Mouse (Mus musculus) yolk sac, embryonic 10.5 days (tissue): ENCODE measurements around the gene Ugt2b37.
"Not testable (repeated sequence)": the region's sequence is repeated elsewhere in the genome, so short reads cannot be mapped to it uniquely, and the experiment has no call there.

Experiments used
- DNase-seq: peaks from one replicate; pipeline ENCODE4 v3.0.0-alpha.2; 2017; ENCODE audit warnings: low spot score

Gene Ugt2b37

DNA sequence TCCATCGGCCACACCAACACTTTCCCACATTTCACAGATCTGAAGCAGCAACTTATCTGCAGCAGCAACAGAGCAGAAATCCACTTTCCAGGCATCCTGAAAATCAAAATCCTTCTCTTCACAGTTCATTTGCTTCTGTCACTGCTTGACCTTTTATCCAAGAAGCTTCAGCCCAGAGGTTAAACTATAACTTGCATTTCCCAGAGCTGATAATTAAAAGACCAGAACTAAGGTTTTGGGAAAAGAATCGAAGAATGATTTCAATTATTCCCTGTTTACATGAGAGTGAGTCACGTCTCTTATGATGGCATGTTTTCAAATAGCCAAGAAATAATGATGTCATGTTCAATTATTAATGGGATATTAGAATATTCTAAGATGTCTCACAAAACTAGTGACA, at the start of gene Ugt2b37:
Gene Ugt2b37 (minus strand): TSS at position 129 of the 400 bp plus-strand sequence.
- DNase-seq, result not testable (repeated sequence)

DNA sequence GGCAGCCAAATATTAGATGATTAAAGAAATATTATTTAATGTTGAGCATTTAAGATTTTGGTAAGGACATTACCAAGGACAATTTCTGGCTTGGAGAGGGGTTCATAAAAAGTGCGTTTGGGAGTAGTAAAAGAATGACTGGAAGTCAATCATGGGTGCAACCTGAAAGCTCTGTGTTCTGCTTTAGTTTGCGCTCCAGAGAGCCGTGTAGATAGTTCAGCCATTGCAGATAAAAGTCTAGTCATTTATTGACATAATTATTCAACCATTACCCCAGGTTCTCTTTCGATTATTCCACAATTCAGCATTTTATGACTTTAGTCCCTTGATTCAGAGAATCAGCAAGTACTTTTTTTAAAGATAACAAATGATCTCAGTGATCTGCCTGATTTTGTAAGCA, 31.6 kb upstream of the Ugt2b37 start:
- DNase-seq, result not testable (repeated sequence)

DNA sequence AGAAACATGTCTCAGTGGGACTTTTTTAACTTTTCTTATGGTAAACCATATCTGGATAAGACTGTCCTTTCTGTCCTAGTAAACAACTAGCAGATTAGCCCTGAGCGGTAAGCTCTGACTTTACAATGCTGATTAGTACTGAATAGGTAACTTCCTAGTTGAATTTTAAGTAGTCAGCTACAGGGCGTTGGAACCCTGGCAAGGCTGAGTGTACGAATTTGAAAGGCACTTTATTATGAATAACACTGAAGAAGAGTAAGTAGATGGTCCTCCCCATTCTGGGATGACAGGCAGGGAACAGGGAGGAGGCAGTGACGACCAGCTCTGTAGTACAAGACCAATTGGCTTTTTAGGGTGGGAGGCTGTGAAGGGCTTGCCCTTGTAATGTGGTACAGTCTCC, 21.4 kb upstream of the Ugt2b37 start:
- DNase-seq, result not testable (repeated sequence)

- DNase-seq, result no peak
Measured at GRCm38 (mm10) chr5:87275581-87275980, 21.0 kb upstream of the Ugt2b37 start.

DNA sequence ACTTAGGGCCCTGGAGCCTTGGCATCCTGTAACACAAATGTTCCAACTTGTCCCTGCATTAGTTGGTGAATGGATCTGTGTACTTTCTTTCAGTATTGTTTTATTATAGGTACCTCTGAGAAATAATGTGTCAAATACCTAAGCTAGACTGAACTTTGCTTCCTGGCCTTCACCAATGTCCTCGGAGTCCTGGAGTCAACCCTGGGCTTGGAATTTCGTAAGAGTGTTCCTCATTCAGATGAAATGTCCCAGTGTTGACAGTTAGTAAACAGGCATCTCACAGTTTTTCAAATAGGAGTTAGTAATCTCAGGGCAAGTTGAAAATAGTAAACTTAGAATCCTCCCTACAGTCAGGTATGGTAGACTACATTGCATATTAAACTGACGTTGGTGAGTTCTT, 1.2 kb upstream of the Ugt2b37 start:
- DNase-seq, result no peak

DNA sequence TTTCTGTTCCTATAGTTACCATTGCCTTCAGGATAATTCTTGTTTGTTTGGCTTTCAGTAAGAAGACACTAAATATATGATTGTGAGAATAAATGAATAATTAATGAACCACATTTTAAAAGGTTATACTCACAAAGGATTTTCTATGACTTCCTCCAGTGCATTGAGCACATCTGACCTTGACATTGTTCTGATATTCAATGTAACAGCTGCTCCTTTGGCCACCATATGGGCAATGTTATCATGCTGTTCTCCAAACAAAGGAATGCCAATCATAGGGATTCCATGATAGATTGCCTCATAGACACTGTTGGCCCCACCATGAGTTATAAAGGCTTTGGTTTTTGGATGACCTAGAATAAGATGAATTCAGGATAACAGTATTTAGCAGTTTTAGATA, 12.5 kb downstream of the Ugt2b37 start:
- not testable (repeated sequence) for DNase-seq

DNA sequence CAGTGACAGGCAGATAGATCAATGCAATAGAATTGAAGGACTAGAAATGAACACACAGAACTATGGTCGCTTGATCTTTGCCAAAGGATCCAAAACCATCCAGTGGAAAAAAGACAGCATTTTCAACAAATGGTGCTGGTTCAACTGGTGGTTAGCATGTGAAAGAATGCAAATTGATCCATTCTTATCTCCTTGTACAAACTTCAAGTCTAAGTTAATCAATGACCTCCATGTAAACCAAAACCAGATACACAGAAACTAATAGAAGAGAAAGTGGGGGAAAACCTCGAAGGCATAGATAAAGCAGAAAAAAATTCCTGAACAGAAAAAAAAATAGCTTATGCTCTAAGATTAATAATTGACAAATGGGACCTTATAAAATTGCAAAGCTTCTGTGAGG, 58.2 kb downstream of the Ugt2b37 start:
- not testable (repeated sequence) for DNase-seq
